Mouse (Mus musculus) urinary bladder, postnatal 14 days (tissue): ENCODE measurements around the gene Ppil1.
"Not testable (repeated sequence)": the region's sequence is repeated elsewhere in the genome, so short reads cannot be mapped to it uniquely, and the experiment has no call there.

Experiments used
- DNase-seq: peaks from one replicate; pipeline ENCODE4 v3.0.0; 2021; ENCODE audit warnings: low spot score

Gene Ppil1

DNA sequence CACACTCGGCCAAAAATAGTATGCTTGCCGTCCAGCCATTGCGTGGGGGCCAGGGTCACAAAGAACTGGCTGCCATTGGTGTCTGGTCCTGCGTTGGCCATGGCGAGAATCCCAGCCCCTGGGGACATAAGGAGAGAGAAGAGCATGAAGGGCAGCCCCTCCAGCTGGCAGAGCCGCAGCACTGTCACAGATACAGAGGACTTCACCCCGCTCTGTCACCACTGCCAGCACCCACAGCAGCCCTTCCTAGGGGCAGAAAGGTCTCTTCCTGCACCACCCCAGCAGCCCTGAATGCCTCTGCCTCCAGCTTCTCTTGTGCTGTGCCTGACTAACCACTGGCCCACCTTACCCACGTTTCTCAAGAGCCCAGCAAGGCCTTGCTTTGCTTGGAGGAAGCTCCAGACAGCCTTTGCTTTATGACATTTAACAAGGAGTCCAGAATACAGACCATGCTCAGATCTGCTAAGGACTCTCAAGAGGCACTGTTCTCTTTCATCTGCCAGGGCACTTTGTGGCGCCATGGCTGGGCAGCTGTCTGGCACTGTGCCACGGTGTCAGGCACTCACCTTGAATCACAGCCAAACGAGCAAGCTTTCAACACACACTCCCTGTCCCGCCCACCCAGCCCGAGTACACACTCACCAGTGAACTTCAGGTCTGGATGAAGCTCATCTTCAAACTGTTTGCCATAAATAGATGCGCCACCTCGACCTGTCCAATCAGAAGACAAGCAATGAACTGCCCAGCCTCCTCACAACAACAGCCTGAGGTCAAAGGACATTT lies 12.2 kb downstream of the Ppil1 start:
- peak; percentile 66 for DNase-seq

DNA sequence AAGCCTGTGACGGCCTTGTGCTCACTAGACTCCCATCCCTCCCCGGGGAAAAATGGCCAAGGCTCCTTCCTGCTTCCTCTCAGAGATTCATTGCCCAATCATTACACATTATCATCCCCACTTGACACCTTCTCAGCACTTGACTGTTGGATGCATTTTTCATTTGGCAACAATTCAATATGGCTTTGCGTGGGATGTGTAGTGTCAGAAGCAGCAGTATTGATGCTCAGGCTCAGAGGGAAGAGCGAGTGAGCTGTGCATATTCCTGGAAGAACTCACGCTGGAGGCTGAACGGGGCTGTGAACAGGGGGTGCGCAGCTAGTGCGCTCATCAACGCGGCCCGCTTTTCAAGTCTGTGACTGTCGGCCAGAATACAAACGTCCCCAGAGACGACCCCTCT lies 13.0 kb downstream of the Ppil1 start:
- DNase-seq: not testable (repeated sequence)

DNA sequence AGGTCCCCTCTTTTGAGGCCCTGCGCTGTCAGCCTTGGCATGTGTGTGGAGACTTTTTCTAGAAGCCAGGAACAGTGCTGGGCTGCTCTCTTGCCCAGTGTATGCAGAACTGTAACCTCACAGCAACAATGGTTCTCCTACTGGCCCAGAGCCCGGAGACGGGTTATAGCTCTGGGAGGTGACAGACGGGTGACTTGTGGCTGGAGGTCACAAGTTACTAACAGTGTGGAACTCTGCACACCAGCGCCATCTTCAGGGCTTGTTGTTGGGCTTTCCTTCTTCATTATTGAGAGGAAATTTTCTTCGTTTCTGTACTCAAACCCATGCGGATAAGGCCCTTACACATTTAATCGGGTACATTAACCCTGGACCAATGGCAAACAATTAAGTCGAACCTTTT lies 14.5 kb downstream of the Ppil1 start:
- peak; percentile 46 for DNase-seq

DNA sequence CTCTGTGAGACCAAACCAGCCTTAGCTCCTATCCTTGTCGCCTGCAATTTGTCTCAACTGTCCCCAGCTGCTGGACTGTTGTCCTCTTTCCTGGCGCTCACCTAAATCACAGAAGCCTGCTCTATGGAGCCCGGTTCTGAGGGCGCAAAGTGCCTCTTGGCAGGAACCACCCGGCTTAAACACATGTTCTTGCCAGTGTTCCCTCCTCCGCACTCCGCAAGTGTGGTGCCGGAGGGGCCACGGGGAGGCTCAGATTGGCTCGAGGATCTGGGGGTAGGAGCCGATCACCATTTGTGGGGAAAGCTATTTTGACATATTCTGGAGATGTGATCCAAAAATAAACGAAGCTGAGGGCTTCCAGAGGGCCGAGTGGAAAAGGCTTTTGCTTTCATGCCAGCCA lies 16.1 kb downstream of the Ppil1 start:
- no peak for DNase-seq

- peak; percentile 37 for DNase-seq
Measured at GRCm38 (mm10) chr17:29246602-29247001, 17.4 kb downstream of the Ppil1 start.

- peak; percentile 16 for DNase-seq
Measured at GRCm38 (mm10) chr17:29245725-29246124, 18.3 kb downstream of the Ppil1 start.

- DNase-seq: no peak
Measured at GRCm38 (mm10) chr17:29244912-29245311, 19.1 kb downstream of the Ppil1 start.

- DNase-seq: no peak
Measured at GRCm38 (mm10) chr17:29238421-29238945, 25.5 kb downstream of the Ppil1 start.

GRCm38 (mm10) chr17:29237772-29238420 lies 26.1 kb downstream of the Ppil1 start, which contains the start of gene Cpne5:
Gene Cpne5, minus strand, starts transcription at chr17:29238167.
- no peak for DNase-seq

DNA sequence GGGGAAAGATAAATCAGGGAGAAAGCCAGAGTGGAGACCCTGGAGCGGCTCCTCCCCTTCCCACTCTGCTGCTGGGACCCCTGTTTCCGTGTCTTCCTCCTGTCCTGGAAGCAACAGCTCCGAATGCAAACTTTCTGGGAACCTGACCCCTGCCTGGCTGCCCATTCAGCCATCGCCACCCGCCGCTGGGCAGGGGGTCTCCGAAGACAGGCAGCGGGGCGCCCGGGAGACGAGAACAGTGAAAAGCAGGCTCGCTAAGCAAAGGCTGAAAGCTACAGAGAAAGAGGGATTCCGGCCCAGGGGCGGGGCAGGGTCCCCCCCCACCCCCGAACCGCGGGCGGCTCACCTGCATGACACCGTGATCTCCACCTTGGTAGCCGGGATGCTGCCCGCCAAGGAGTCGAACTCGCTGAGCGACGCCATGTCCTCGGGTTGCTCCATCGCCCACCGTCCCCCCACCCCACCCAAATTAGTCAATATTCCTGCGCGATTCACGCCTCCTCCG lies 26.7 kb downstream of the Ppil1 start:
- DNase-seq: no peak

DNA sequence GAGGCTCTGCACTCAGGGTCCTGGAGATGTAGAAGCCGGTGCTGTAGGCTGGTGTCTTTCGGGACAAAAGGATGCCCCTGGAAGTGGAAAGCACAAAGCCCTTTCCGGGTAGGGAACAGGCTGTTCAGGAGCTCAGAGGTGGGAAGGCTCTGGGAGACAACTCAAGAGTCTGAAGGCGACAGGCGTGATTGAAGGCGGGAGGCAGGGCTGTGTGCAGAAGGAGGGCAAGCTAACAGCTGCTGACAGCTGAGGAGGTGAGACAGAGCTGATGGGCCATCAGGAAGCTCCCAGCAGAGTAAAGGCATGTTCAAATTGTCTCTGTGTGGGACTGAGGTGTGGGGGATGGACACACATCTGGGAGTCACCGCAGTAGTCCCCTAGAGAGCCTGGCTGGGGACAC lies 27.9 kb downstream of the Ppil1 start:
- DNase-seq: no peak

- no peak for DNase-seq
Measured at GRCm38 (mm10) chr17:29231109-29231508, 32.9 kb downstream of the Ppil1 start.

- DNase-seq: no peak
Measured at GRCm38 (mm10) chr17:29220631-29221030, 43.4 kb downstream of the Ppil1 start.

DNA sequence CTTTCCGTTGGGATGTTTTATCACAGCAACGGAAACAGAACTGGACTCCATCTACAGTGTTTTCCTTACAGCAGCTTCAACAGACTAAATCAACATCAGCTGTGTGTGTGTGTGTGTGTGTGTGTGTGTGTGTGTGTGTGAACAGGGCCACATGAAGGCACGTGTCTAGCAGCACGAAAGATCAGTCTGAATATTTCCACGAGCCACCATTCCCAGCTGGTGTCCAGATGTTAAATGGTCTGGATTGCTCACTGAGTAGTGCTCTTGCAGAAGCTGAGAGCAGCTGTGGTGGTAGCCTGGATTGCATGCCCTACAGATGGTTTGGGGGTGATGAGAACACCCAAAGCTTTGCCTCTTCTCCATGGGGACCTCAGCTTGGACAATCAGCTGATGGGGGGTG lies 46.0 kb downstream of the Ppil1 start:
- no peak for DNase-seq

- DNase-seq: no peak
Measured at GRCm38 (mm10) chr17:29216078-29216477, 47.9 kb downstream of the Ppil1 start.

DNA sequence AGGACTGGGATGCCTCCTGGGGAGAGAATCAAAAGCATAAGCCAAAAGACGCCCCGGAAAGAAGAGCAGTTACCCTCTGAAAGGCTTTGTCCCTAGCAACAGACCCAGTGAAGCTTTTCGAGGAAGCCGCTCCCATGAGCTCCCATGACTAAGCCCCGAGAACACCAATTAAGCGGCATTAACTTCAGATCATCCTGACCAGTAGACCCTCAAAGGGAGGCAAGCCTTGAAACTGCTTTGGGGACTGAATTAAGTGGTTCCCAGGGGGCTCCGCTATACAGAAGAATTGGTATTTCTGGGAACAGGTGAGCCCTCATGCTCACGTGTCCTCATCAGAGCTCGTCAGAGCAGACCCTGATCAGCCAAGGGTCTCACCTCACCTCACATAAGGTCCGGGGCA lies 49.3 kb downstream of the Ppil1 start:
- DNase-seq: no peak

DNA sequence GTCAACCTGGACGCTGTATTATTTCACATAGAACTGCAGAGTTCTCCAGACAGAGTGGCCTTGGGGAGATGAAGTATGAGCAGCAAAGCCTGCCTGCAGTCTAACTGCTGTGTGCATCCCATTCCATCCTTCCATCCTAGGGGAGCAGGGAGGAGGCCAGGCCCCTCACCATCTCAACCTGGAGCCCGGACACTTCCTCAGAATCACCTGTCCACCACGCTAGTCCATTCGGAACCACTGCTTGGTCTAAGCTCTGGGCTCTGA lies 49.9 kb downstream of the Ppil1 start:
- no peak for DNase-seq

DNA sequence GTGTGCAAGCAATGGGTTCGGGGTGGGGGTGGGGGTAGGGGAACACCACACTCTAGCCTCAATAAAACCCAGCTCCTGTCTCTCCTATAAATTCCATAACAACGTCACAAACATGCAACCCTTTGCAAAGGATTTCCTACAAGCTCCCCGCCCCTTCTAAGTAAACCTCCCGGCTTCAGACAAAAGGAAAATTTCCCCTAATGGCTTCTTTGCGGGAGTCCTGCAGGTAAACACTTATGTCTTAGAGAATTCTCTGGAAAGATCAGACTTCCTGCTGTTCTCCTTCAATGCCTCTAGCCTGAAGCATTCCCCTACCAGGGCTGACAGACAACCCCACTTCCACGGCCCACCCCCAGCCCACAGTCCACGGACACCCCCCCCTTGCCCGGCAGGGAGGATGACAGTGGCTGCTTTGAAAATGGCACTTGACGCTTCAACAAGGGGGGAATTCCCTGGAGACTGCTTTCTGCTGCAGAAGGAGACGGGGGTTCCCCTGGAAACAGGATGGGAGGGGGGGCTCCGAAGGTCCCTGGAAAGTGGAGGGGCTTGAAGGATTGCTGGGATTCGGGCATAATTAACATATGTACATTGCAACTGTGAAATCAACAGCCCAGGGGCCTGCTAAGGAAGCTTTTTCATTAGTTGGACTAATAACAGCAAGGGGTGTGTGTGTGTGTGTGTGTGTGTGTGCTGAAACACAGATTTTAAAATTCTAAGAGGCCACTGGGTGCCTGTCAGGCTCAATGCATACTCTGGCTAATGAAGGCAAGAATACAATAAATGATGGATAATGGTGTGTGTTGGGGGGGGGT lies 50.4 kb downstream of the Ppil1 start:
- no peak for DNase-seq

- DNase-seq: no peak
Measured at GRCm38 (mm10) chr17:29211836-29212235, 52.1 kb downstream of the Ppil1 start.

GRCm38 (mm10) chr17:29210037-29210436 lies 53.9 kb downstream of the Ppil1 start:
- DNase-seq: no peak

DNA sequence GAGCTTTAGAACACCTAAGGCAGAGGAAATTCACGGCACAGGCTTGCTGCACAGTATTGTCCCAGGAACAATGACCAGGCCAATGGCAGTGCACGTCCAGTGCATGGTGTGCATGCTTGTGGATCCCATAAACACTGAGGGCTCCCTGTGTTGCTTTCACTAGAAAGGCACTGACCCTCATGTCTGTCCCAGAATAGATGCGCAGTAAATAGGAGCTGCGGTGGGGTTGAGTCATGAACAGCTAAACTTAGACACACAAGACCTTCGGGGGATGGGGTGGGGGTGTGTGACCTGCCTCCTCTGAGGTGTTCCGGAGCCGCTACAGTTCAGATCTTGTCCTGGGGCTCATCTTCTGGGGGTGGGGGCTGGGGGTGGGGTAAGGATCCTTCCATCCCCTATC lies 57.9 kb downstream of the Ppil1 start:
- no peak for DNase-seq

DNA sequence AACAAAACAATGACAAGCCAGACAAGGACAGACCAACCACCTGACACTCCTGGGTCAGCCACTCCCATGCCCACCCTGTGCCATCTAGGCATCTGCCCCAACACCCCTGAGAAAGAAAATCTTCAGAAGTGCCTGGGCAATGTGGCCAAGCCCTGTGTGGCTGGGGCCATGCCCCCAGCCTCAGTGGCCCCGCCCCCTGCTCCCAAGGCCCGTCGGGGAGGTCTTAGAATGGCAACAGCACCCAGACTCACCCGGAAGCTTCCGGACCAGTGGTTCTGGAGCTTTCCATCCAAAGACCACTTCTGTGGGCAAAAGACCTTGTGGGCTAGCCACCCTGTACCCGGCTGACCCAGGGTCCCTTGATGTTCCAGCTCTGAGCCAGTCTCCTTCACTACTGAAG lies 61.4 kb downstream of the Ppil1 start:
- DNase-seq: no peak
